Comparison of ENCODE assay signal across 17 mouse cellular contexts in genomic region chr4:110879719-110880443, GRCm38 (mm10).
DNase-seq lines count a peak whose midpoint lies in the region; ATAC-seq and TF ChIP-seq lines count a peak whose summit lies in the region.
"Had no signal": no experiment of that assay in that cellular context is flagged by ENCODE, and none has a peak within 500 bp of the region (broad histone marks: within the 10 kb centered on the region; RNA-seq: fewer than 3 reads in every experiment).

No protein-coding gene starts in this region.

- no peak overlapping the region for H3K27ac ChIP-seq in layer of hippocampus, adult 2 months
- no peak overlapping the region for H3K27ac ChIP-seq in forebrain, postnatal 0 days (ENCODE audit: low read depth, low read length)
- H3K27ac ChIP-seq: limb, embryonic 13.5 days; liver, embryonic 14.5 days had no signal

- no peaks in the 10 kb centered on the region for H3K36me3 ChIP-seq in forebrain, postnatal 0 days (ENCODE audit: insufficient read depth)
- H3K36me3 ChIP-seq: limb, embryonic 13.5 days had no signal

- TF ChIP-seq CTCF in layer of hippocampus, adult 2 months (conservative IDR thresholded peaks at IDR 0.05) = no peak
- no peak for TF ChIP-seq CTCF in forebrain, postnatal 0 days (IDR thresholded peaks at IDR 0.05; ENCODE audit: low read depth)

- peak; percentile 64; the same call in 1 of the 2 replicates for ATAC-seq in forebrain, postnatal 0 days
- ATAC-seq: lung, postnatal 0 days had no signal

- H3K27me3 ChIP-seq in forebrain, postnatal 0 days (ENCODE audit: insufficient read depth, low read length) = no peaks in the 10 kb centered on the region
- H3K27me3 ChIP-seq: limb, embryonic 13.5 days; megakaryocyte, embryonic 14.5 days had no signal

- no peaks in the 10 kb centered on the region for H3K9me3 ChIP-seq in forebrain, postnatal 0 days (ENCODE audit: low read length)
- H3K9me3 ChIP-seq: limb, embryonic 13.5 days; megakaryocyte, embryonic 14.5 days had no signal

- peak; percentile 27 to 49 for DNase-seq in cerebellum, postnatal 14 days
- no peak for DNase-seq in cerebellum, adult 11-12 months
- DNase-seq in layer of hippocampus, adult 2 months (ENCODE audit: low spot score in 2 of 2) = peak; percentile 14 to 17
- DNase-seq in layer of hippocampus, postnatal 25 days (ENCODE audit: extremely low spot score in 1 of 2, low spot score in 1 of 2) = no peak
- DNase-seq in MN1 (ENCODE audit: low spot score) = peak; percentile 10
- DNase-seq in forebrain, postnatal 0 days = peak; percentile 61
- no peak for DNase-seq in urinary bladder, postnatal 10 days (ENCODE audit: low spot score)
- DNase-seq: adrenal gland, postnatal 10 days; gastrocnemius, postnatal 25 days; kidney, adult 8-10 months; kidney, postnatal 36 days; thymus, postnatal 25 days had no signal

- no peak overlapping the region for H3K4me2 ChIP-seq in forebrain, postnatal 0 days (ENCODE audit: low read depth)
- H3K4me2 ChIP-seq: limb, embryonic 13.5 days had no signal

- H3K4me3 ChIP-seq in layer of hippocampus, adult 2 months = no peak overlapping the region
- no peak overlapping the region for H3K4me3 ChIP-seq in forebrain, postnatal 0 days (ENCODE audit: low read depth, low read length)
- H3K4me3 ChIP-seq: erythroblast, embryonic 14.5 days; limb, embryonic 13.5 days; megakaryocyte, embryonic 14.5 days had no signal

- H3K4me1 ChIP-seq in forebrain, postnatal 0 days (ENCODE audit: insufficient read depth) = no peaks in the 10 kb centered on the region
- H3K4me1 ChIP-seq: limb, embryonic 13.5 days; megakaryocyte, embryonic 14.5 days had no signal

- no peak overlapping the region for H3K9ac ChIP-seq in forebrain, postnatal 0 days
- H3K9ac ChIP-seq: limb, embryonic 13.5 days; liver, embryonic 14.5 days had no signal

- 48% methylated on average over 2 of the region's 2 CpGs for WGBS in forebrain, postnatal 0 days

Comparison
In these comparisons a context has a peak if more than half of its experiments do, and no peak if none do; other contexts are left out.
1. DNase-seq: peak in cerebellum, postnatal 14 days (2 of 2), layer of hippocampus, adult 2 months (2 of 2), MN1 (single experiment) and forebrain, postnatal 0 days (single experiment); none in cerebellum, adult 11-12 months (single experiment), layer of hippocampus, postnatal 25 days (0 of 2) and urinary bladder, postnatal 10 days (single experiment).